Mouse (Mus musculus): ENCODE results near the gene Gm47985. TPM values are rescaled to one million over a fixed set of nuclear protein-coding genes. Genes with fewer than 3 reads are reported as not detected.
"Not testable (repeated sequence)": the region's sequence is repeated elsewhere in the genome, so short reads cannot be mapped to it uniquely, and the experiment has no call there.

The Gm47985 gene
- polyA plus RNA-seq, 1 experiment from 2014 or later, result 0.26 TPM

- H3K27me3 ChIP-seq (replicated peaks; ENCODE audit: control insufficient read depth, insufficient read depth, low read length); H3K27ac ChIP-seq (ENCODE audit: low read length); H3K36me3 ChIP-seq (ENCODE audit: control insufficient read depth, insufficient read depth, low read length); ATAC-seq; H3K9me3 ChIP-seq (ENCODE audit: control insufficient read depth, low read length); H3K9ac ChIP-seq (ENCODE audit: low read depth, low read length); H3K4me2 ChIP-seq (ENCODE audit: low read depth, low read length); H3K4me3 ChIP-seq (ENCODE audit: low read length); H3K4me1 ChIP-seq (ENCODE audit: control insufficient read depth, insufficient read depth, low read length): not testable (repeated sequence)
- WGBS, result 91% methylated on average over 9 of the region's 9 CpGs
Observed at GRCm38 (mm10) chr1:151154131-151154530, 28.2 kb upstream of the Gm47985 start.

- no peaks in the 10 kb centered on the region for H3K27me3 ChIP-seq (replicated peaks; ENCODE audit: control insufficient read depth, insufficient read depth, low read length)
- H3K9me3 ChIP-seq (ENCODE audit: control insufficient read depth, low read length), result no peaks in the 10 kb centered on the region
- WGBS, result 92% methylated on average over 3 of the region's 3 CpGs
- no peak overlapping the region for H3K4me2 ChIP-seq (ENCODE audit: low read depth, low read length)
- H3K36me3 ChIP-seq (ENCODE audit: control insufficient read depth, insufficient read depth, low read length), result no peaks in the 10 kb centered on the region
- peaks cover 5% of the 10 kb centered on the region; the same call in 1 of the 2 replicates for H3K4me1 ChIP-seq (ENCODE audit: control insufficient read depth, insufficient read depth, low read length)
- no peak overlapping the region for H3K9ac ChIP-seq (ENCODE audit: low read depth, low read length)
- H3K4me3 ChIP-seq (ENCODE audit: low read length), result no peak overlapping the region
- no peak overlapping the region for H3K27ac ChIP-seq (ENCODE audit: low read length)
- ATAC-seq, result no peak
Observed at GRCm38 (mm10) chr1:151156129-151156528, 26.2 kb upstream of the Gm47985 start.

- no peak overlapping the region for H3K27ac ChIP-seq (ENCODE audit: low read length)
- no peaks in the 10 kb centered on the region for H3K9me3 ChIP-seq (ENCODE audit: control insufficient read depth, low read length)
- peaks cover 5% of the 10 kb centered on the region; the same call in 1 of the 2 replicates for H3K4me1 ChIP-seq (ENCODE audit: control insufficient read depth, insufficient read depth, low read length)
- no peak overlapping the region for H3K9ac ChIP-seq (ENCODE audit: low read depth, low read length)
- no peak overlapping the region for H3K4me2 ChIP-seq (ENCODE audit: low read depth, low read length)
- H3K4me3 ChIP-seq (ENCODE audit: low read length), result no peak overlapping the region
- ATAC-seq, result no peak
- H3K27me3 ChIP-seq (replicated peaks; ENCODE audit: control insufficient read depth, insufficient read depth, low read length), result no peaks in the 10 kb centered on the region
- H3K36me3 ChIP-seq (ENCODE audit: control insufficient read depth, insufficient read depth, low read length), result no peaks in the 10 kb centered on the region
- WGBS, result 77% methylated on average over 7 of the region's 7 CpGs
Observed at GRCm38 (mm10) chr1:151156777-151157632, 25.3 kb upstream of the Gm47985 start.

GRCm38 (mm10) chr1:151157963-151158856 lies 24.1 kb upstream of the Gm47985 start:
- no peak overlapping the region for H3K27ac ChIP-seq (ENCODE audit: low read length)
- no peaks in the 10 kb centered on the region for H3K27me3 ChIP-seq (replicated peaks; ENCODE audit: control insufficient read depth, insufficient read depth, low read length)
- H3K4me3 ChIP-seq (ENCODE audit: low read length), result no peak overlapping the region
- no peak overlapping the region for H3K4me2 ChIP-seq (ENCODE audit: low read depth, low read length)
- no peaks in the 10 kb centered on the region for H3K36me3 ChIP-seq (ENCODE audit: control insufficient read depth, insufficient read depth, low read length)
- no peaks in the 10 kb centered on the region for H3K9me3 ChIP-seq (ENCODE audit: control insufficient read depth, low read length)
- 0 out of 2 replicates have a peak, but pooled peaks have one; percentile 47 for ATAC-seq
- WGBS, result 58% methylated on average over 9 of the region's 9 CpGs
- no peak overlapping the region for H3K9ac ChIP-seq (ENCODE audit: low read depth, low read length)
- peaks cover 5% of the 10 kb centered on the region; the same call in 1 of the 2 replicates for H3K4me1 ChIP-seq (ENCODE audit: control insufficient read depth, insufficient read depth, low read length)

GRCm38 (mm10) chr1:151158857-151159510 lies 23.4 kb upstream of the Gm47985 start:
- H3K36me3 ChIP-seq (ENCODE audit: control insufficient read depth, insufficient read depth, low read length), result no peaks in the 10 kb centered on the region
- no peak overlapping the region for H3K9ac ChIP-seq (ENCODE audit: low read depth, low read length)
- H3K4me2 ChIP-seq (ENCODE audit: low read depth, low read length), result no peak overlapping the region
- 84% methylated on average over 2 of the region's 2 CpGs for WGBS
- H3K9me3 ChIP-seq (ENCODE audit: control insufficient read depth, low read length), result no peaks in the 10 kb centered on the region
- no peak overlapping the region for H3K4me3 ChIP-seq (ENCODE audit: low read length)
- peaks cover 5% of the 10 kb centered on the region; the same call in 1 of the 2 replicates for H3K4me1 ChIP-seq (ENCODE audit: control insufficient read depth, insufficient read depth, low read length)
- peak; percentile 66; the same call in 1 of the 2 replicates for ATAC-seq
- H3K27me3 ChIP-seq (replicated peaks; ENCODE audit: control insufficient read depth, insufficient read depth, low read length), result no peaks in the 10 kb centered on the region
- no peak overlapping the region for H3K27ac ChIP-seq (ENCODE audit: low read length)

- Histone ChIP-seq H3K27ac (ENCODE audit: low read length) (peak overlapping the region; percentile 73; the same call in 1 of the 2 replicates), H3K9me3 (ENCODE audit: control insufficient read depth, low read length) (no peaks in the 10 kb centered on the region)
- ATAC-seq, result peak; percentile 48
Observed at GRCm38 (mm10) chr1:151166031-151166430, 16.3 kb upstream of the Gm47985 start.

GRCm38 (mm10) chr1:151167297-151168047 lies 14.9 kb upstream of the Gm47985 start:
- H3K27me3 ChIP-seq (replicated peaks; ENCODE audit: control insufficient read depth, insufficient read depth, low read length), result no peaks in the 10 kb centered on the region
- H3K4me3 ChIP-seq (ENCODE audit: low read length), result peak overlapping the region; percentile 21
- 17% methylated on average over 12 of the region's 12 CpGs for WGBS
- no peaks in the 10 kb centered on the region for H3K9me3 ChIP-seq (ENCODE audit: control insufficient read depth, low read length)
- peaks cover 7% of the 10 kb centered on the region for H3K4me1 ChIP-seq (ENCODE audit: control insufficient read depth, insufficient read depth, low read length)
- peak overlapping the region; percentile 91 for H3K27ac ChIP-seq (ENCODE audit: low read length)
- H3K9ac ChIP-seq (ENCODE audit: low read depth, low read length), result peak overlapping the region; percentile 14
- peak; percentile 78 for ATAC-seq
- no peaks in the 10 kb centered on the region for H3K36me3 ChIP-seq (ENCODE audit: control insufficient read depth, insufficient read depth, low read length)
- H3K4me2 ChIP-seq (ENCODE audit: low read depth, low read length), result peak overlapping the region; percentile 36

More at GRCm38 (mm10) chr1:151166031-151166430, 16.3 kb upstream of the Gm47985 start:
- Histone ChIP-seq H3K27me3 (replicated peaks; ENCODE audit: control insufficient read depth, insufficient read depth, low read length) (no peaks in the 10 kb centered on the region), H3K4me1 (ENCODE audit: control insufficient read depth, insufficient read depth, low read length) (peaks cover 7% of the 10 kb centered on the region), H3K36me3 (ENCODE audit: control insufficient read depth, insufficient read depth, low read length) (no peaks in the 10 kb centered on the region), H3K9ac (ENCODE audit: low read depth, low read length) (no peak overlapping the region), H3K4me2 (ENCODE audit: low read depth, low read length) (no peak overlapping the region), H3K4me3 (ENCODE audit: low read length) (no peak overlapping the region)
- WGBS, result 34% methylated on average over 8 of the region's 8 CpGs

- 57% methylated on average over 3 of the region's 3 CpGs for WGBS
- H3K27ac ChIP-seq (ENCODE audit: low read length), result 0 out of 2 replicates have a peak overlapping the region, but pooled peaks have one; percentile 91
- H3K4me2 ChIP-seq (ENCODE audit: low read depth, low read length), result no peak overlapping the region
Observed at GRCm38 (mm10) chr1:151168637-151169036, 13.7 kb upstream of the Gm47985 start.

More at GRCm38 (mm10) chr1:151168637-151169036, 13.7 kb upstream of the Gm47985 start:
- H3K27me3 ChIP-seq (replicated peaks; ENCODE audit: control insufficient read depth, insufficient read depth, low read length), result no peaks in the 10 kb centered on the region
- H3K9me3 ChIP-seq (ENCODE audit: control insufficient read depth, low read length), result no peaks in the 10 kb centered on the region
- H3K9ac ChIP-seq (ENCODE audit: low read depth, low read length), result no peak overlapping the region
- H3K36me3 ChIP-seq (ENCODE audit: control insufficient read depth, insufficient read depth, low read length), result no peaks in the 10 kb centered on the region
- H3K4me1 ChIP-seq (ENCODE audit: control insufficient read depth, insufficient read depth, low read length), result peaks cover 7% of the 10 kb centered on the region
- no peak for ATAC-seq
- H3K4me3 ChIP-seq (ENCODE audit: low read length), result no peak overlapping the region
